16 mouse cellular contexts compared by ENCODE assay signal in genomic region chr17:68890672-68891071, GRCm38 (mm10).
"Had no signal": no experiment of that assay in that cellular context is flagged by ENCODE, and none has a peak within 500 bp of the region (broad histone marks: within the 10 kb centered on the region; RNA-seq: fewer than 3 reads in every experiment).

No protein-coding gene starts in this region.

- H3K9me3 ChIP-seq: neural tube, embryonic 12.5 days; neural tube, embryonic 13.5 days; neural tube, embryonic 15.5 days; stomach, embryonic 15.5 days had no signal

- H3K27ac ChIP-seq: neural tube, embryonic 12.5 days; neural tube, embryonic 13.5 days; neural tube, embryonic 15.5 days; stomach, embryonic 15.5 days; stomach, postnatal 0 days had no signal

- DNase-seq: retina, postnatal 1 day; right cerebral cortex, postnatal 14 days; right cerebral cortex, postnatal 25 days; right cerebral cortex, postnatal 4 days; spleen, adult 18-20 months; thymus, adult 18-20 months; thymus, adult 2 months; thymus, postnatal 14 days; thymus, postnatal 25 days; thymus, postnatal 36 days; thymus, postnatal 4 days had no signal

- H3K36me3 ChIP-seq: neural tube, embryonic 12.5 days; neural tube, embryonic 13.5 days; neural tube, embryonic 15.5 days; stomach, embryonic 15.5 days had no signal

- H3K9ac ChIP-seq: neural tube, embryonic 12.5 days; neural tube, embryonic 13.5 days; neural tube, embryonic 15.5 days; stomach, embryonic 15.5 days had no signal

- H3K4me2 ChIP-seq: neural tube, embryonic 12.5 days; neural tube, embryonic 13.5 days; neural tube, embryonic 15.5 days; stomach, embryonic 15.5 days had no signal

- H3K4me3 ChIP-seq: neural tube, embryonic 12.5 days; neural tube, embryonic 13.5 days; neural tube, embryonic 15.5 days; stomach, embryonic 15.5 days had no signal

- H3K27me3 ChIP-seq: neural tube, embryonic 12.5 days; neural tube, embryonic 13.5 days; neural tube, embryonic 15.5 days; stomach, embryonic 15.5 days had no signal

- H3K4me1 ChIP-seq: neural tube, embryonic 12.5 days; neural tube, embryonic 13.5 days; neural tube, embryonic 15.5 days; stomach, embryonic 15.5 days had no signal
